Mouse (Mus musculus): ENCODE results near the gene Cts6. TPM values are rescaled to one million over a fixed set of nuclear protein-coding genes. Genes with fewer than 3 reads are reported as not detected.
"Not testable (repeated sequence)": the region's sequence is repeated elsewhere in the genome, so short reads cannot be mapped to it uniquely, and the experiment has no call there.

Gene Cts6
- polyA plus RNA-seq (2015; fragmentation: Nextera tagmentation; extraction: Ambion mirVana) = not detected in 2 replicates

GRCm38 (mm10) chr13:61203310-61203709 is at the start of gene Cts6:
Gene Cts6 (minus strand): TSS chr13:61203410.
- 92% methylated on average over 3 of the region's 3 CpGs for WGBS
- Histone ChIP-seq H3K27me3 (replicated peaks) (no peaks in the 10 kb centered on the region), H3K4me2 (no peak within 1 kb of the TSS), H3K9ac (replicated peaks) (no peak within 1 kb of the TSS), H3K9me3 (replicated peaks) (peaks cover 28% of the 10 kb centered on the region; the same call in 1 of the 2 replicates), H3K4me1 (no peaks in the 10 kb centered on the region), H3K36me3 (no peaks in the 10 kb centered on the region), H3K4me3 (replicated peaks) (no peak within 1 kb of the TSS), H3K27ac (replicated peaks) (no peak within 1 kb of the TSS)
- no peak for ATAC-seq (ENCODE audit: low FRiP score)

DNA sequence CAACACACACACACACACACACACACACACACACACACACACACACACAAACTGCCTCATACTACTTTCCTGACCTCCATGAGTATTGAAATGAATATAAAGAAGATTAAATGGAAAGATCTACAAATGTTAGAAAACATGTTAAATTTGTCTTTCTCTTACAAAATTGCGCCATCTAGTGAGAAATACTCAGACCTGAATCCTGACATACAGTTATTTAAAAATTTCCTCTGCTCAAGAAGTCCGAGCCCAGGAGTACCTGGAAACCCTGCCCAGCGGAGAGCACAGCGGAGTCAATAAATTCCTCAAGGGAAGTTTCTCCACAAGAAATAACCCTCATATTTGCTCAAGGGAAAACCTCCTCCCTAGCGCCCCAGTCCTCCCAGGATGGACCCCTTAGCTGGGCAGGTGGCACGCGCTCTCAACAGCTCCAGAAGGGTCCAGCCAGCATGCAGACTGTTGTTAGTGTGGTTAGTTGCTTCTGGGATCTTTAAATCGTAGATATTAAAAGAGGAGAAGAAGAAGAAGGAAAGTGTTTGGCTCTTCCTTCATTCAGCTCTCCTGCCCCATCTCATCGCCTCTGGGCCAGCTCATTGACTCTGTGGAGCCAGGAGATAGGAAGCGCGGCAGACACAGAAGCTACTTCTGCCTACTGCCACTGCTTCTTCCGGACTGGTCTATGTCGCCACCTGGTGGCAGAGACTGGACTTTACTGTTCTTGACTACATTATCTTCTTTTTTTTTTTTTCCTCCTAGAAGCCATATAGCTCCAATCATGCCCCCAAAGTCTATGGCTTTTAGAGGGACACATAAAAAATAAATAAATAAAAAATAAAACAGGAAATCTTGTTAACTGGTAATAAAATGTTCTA is 38.1 kb upstream of the Cts6 start:
- Histone ChIP-seq H3K27ac (replicated peaks) (no peak overlapping the region), H3K9me3 (replicated peaks) (peaks cover 5% of the 10 kb centered on the region; the same call in 1 of the 2 replicates), H3K36me3 (no peaks in the 10 kb centered on the region), H3K4me3 (replicated peaks) (no peak overlapping the region), H3K4me2 (no peak overlapping the region), H3K4me1 (no peaks in the 10 kb centered on the region), H3K27me3 (replicated peaks) (no peaks in the 10 kb centered on the region), H3K9ac (replicated peaks) (no peak overlapping the region)
- 61% methylated on average over 13 of the region's 13 CpGs for WGBS
- no peak for ATAC-seq (ENCODE audit: low FRiP score)

GRCm38 (mm10) chr13:61185151-61185933 is 17.9 kb downstream of the Cts6 start:
- ATAC-seq (ENCODE audit: low FRiP score); H3K27ac ChIP-seq (replicated peaks); H3K9me3 ChIP-seq (replicated peaks); H3K36me3 ChIP-seq; H3K4me2 ChIP-seq; H3K27me3 ChIP-seq (replicated peaks); H3K4me3 ChIP-seq (replicated peaks); H3K9ac ChIP-seq (replicated peaks); H3K4me1 ChIP-seq: not testable (repeated sequence)
- 77% methylated on average over 5 of the region's 5 CpGs for WGBS

DNA sequence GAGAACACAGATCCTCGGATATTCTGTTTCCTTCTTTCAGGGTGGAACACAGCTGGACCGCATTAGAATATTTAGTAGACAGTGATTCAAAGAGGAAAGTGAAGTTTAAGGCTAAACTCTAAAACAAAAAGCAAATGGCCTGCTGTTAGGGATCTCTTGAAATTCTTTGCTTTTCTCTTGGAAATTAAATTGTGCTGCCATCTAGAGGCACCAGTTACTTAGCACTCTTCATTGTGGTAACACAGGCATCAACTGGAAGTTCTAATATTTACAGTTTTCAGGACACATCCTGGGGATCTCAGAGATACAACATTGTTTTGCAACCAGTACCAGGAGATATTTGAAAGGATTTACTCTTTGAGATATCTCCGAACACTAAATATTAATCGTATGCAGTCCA is 38.6 kb downstream of the Cts6 start:
- ATAC-seq (ENCODE audit: low FRiP score) = no peak
- no peaks in the 10 kb centered on the region for H3K4me1 ChIP-seq
- H3K27ac ChIP-seq (replicated peaks) = no peak overlapping the region
- no peak overlapping the region for H3K4me3 ChIP-seq (replicated peaks)
- no peaks in the 10 kb centered on the region for H3K27me3 ChIP-seq (replicated peaks)
- no peak overlapping the region for H3K9ac ChIP-seq (replicated peaks)
- no peaks in the 10 kb centered on the region for H3K36me3 ChIP-seq
- peaks cover 20% of the 10 kb centered on the region; the same call in 1 of the 2 replicates for H3K9me3 ChIP-seq (replicated peaks)
- WGBS = 87% methylated on average over 4 of the region's 4 CpGs
- no peak overlapping the region for H3K4me2 ChIP-seq

DNA sequence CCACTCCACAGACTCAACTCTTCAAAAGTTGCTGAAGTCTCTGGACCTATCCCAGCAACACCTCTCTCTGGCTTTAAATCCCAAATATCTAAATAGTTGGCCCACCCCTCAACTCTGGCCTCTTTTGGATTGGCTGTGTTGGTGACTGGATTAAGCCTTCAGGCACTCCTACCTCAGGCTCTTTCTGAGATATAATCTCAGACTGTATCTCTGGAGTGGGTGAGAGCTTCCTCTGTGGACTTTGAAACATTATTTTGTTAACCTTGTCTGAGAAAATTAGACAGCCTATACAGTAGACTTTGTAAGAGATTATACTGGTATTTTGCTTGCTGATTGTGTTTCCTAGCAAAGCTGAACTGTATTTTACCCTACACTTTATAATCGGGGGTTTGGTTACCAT is 39.1 kb downstream of the Cts6 start, which contains the start of gene Ctsr:
Gene Ctsr (minus strand): TSS at position 101 of the 400 bp plus-strand sequence.
- Histone ChIP-seq H3K4me1 (no peaks in the 10 kb centered on the region), H3K9ac (replicated peaks) (no peak within 1 kb of the TSS), H3K36me3 (no peaks in the 10 kb centered on the region), H3K27me3 (replicated peaks) (no peaks in the 10 kb centered on the region), H3K4me3 (replicated peaks) (no peak within 1 kb of the TSS), H3K9me3 (replicated peaks) (peaks cover 21% of the 10 kb centered on the region; the same call in 1 of the 2 replicates), H3K27ac (replicated peaks) (no peak within 1 kb of the TSS), H3K4me2 (no peak within 1 kb of the TSS)
- WGBS = 87% methylated on average over 1 of the region's 1 CpGs
- ATAC-seq (ENCODE audit: low FRiP score) = no peak

Other genes with a start within 250 kb of the Cts6 start
- gene Ctsj, start 197.5 kb downstream of the Cts6 start, polyA plus RNA-seq (2015; fragmentation: Nextera tagmentation; extraction: Ambion mirVana) = not detected in 2 replicates
- gene Ctsq, start 162.8 kb downstream of the Cts6 start, polyA plus RNA-seq (2015; fragmentation: Nextera tagmentation; extraction: Ambion mirVana) = not detected in 2 replicates
- not detected in 2 replicates for gene Ctsr, start 39.2 kb downstream of the Cts6 start, polyA plus RNA-seq (2015; fragmentation: Nextera tagmentation; extraction: Ambion mirVana)
- gene Cts8, start 51.9 kb upstream of the Cts6 start, polyA plus RNA-seq (2015; fragmentation: Nextera tagmentation; extraction: Ambion mirVana) = not detected in 2 replicates
- not detected in 2 replicates for gene Gm49398, start 85.4 kb upstream of the Cts6 start, polyA plus RNA-seq (2015; fragmentation: Nextera tagmentation; extraction: Ambion mirVana)
- not detected in 2 replicates for gene Cts7, start 154.8 kb upstream of the Cts6 start, polyA plus RNA-seq (2015; fragmentation: Nextera tagmentation; extraction: Ambion mirVana)

Data from neural tube, embryonic 15.5 days (tissue).